Mouse (Mus musculus) G1E (cell line): ENCODE measurements around the gene Ube2h. TPM values are rescaled to one million over a fixed set of nuclear protein-coding genes. Genes with fewer than 3 reads are reported as not detected.

ENCODE experiments used
- ATAC-seq: 2 replicates; pipeline ENCODE4 v1.8.0; 2016; ENCODE audit warnings: mild to moderate bottlenecking; ENCODE audit not compliant: insufficient number of reproducible peaks, poor library complexity, low FRiP score, severe bottlenecking; ENCODE audit errors: extremely low read depth
- DNase-seq: peaks from one replicate; pipeline ENCODE4 v3.0.0; 2012; ENCODE audit warnings: low spot score
- H3K27me3 ChIP-seq: 2 replicates; pipeline ENCODE4 v1.6.1; 2012; ENCODE audit warnings: mild to moderate bottlenecking, low read length, inconsistent platforms; ENCODE audit not compliant: insufficient read depth
- H3K36me3 ChIP-seq: replicated peaks from 2 replicates; pipeline ENCODE3; 2012; ENCODE audit warnings: mild to moderate bottlenecking, inconsistent platforms
- H3K4me1 ChIP-seq: 2 replicates; pipeline ENCODE4 v1.6.1; 2012; ENCODE audit warnings: low read depth, low read length, inconsistent platforms, mixed read lengths; ENCODE audit not compliant: insufficient read depth
- H3K4me3 ChIP-seq: 2 replicates; pipeline ENCODE4 v1.5.1; 2012; ENCODE audit warnings: low read depth, mild to moderate bottlenecking, inconsistent platforms, low read length, moderate library complexity, mixed read lengths
- H3K9me3 ChIP-seq: replicated peaks from 2 replicates; pipeline ENCODE4 v1.6.1; 2012; ENCODE audit warnings: inconsistent platforms
- CTCF ChIP-seq: IDR thresholded peaks from 2 replicates; pipeline ENCODE4 v1.5.1; 2012; ENCODE audit warnings: low read depth, low read length, inconsistent platforms, mixed read lengths
- GATA1 ChIP-seq: IDR thresholded peaks from 2 replicates; pipeline ENCODE4 v1.6.1; 2012; ENCODE audit warnings: borderline replicate concordance, low read length, inconsistent platforms, mixed read lengths
- GATA2 ChIP-seq: IDR thresholded peaks from 2 replicates; pipeline ENCODE4 v1.6.1; 2012; ENCODE audit warnings: low read depth, low read length, inconsistent platforms, borderline replicate concordance
- POLR2AphosphoS5 ChIP-seq: IDR thresholded peaks from 2 replicates; pipeline ENCODE4 v1.6.1; 2012; ENCODE audit warnings: low read depth, low read length, inconsistent platforms; ENCODE audit not compliant: insufficient replicate concordance
- TAL1 ChIP-seq: conservative IDR thresholded peaks from 2 replicates; pipeline ENCODE4 v1.6.1; 2012; ENCODE audit warnings: low read depth, low read length, inconsistent platforms, mixed read lengths
- polyA plus RNA-seq: library from polyadenylated mRNA; stranded (reverse); fragments of >175 nt; gene quantifications from 2 replicates; pipeline ENCODE4 v1.2.3, GENCODE M21; 2012
- total RNA-seq, 2 experiments: library from RNA; stranded (forward) in 1 of 2; stranded (reverse) in 1 of 2; fragments of 200-1000 nt in 1 of 2; fragments of >200 nt in 1 of 2; fragmentation: Nextera tagmentation in 1 of 2; gene quantifications; 2 replicates each; pipeline ENCODE4 v1.2.3; 2014 to 2017

Ube2h gene
- total and polyA plus RNA-seq, 3 experiments: 23.0 to 48.0 (median 38.7) TPM

DNA sequence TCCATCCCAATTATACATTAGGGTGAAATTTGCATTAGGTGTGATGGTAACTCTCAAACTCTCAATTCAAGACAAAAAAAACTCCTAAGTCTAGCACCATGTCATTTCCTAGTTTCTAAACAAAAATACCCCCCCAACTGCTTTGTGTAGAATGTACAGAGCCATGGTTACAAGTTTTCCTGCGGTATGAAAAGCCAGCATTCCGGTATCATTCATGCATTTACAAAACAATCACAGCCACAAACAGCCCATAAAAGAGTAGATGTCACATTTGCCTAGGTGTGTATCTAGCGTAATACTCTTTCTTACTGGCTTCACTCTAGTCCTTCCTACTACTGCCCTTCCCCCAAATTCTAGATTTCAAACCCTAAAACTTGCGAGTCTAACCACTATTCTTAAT is 2.2 kb downstream of the Ube2h start:
- TF ChIP-seq POLR2AphosphoS5 (no peak), CTCF (no peak), GATA2 (no peak), GATA1 (no peak), TAL1 (no peak)
- ATAC-seq (no peak), DNase-seq (no peak)
- Histone ChIP-seq H3K36me3 (peaks cover 21% of the 10 kb centered on the region), H3K4me1 (peaks cover 53% of the 10 kb centered on the region), H3K9me3 (no peaks in the 10 kb centered on the region), H3K4me3 (no peak overlapping the region; the same call in 1 of the 2 replicates), H3K27me3 (no peaks in the 10 kb centered on the region)

DNA sequence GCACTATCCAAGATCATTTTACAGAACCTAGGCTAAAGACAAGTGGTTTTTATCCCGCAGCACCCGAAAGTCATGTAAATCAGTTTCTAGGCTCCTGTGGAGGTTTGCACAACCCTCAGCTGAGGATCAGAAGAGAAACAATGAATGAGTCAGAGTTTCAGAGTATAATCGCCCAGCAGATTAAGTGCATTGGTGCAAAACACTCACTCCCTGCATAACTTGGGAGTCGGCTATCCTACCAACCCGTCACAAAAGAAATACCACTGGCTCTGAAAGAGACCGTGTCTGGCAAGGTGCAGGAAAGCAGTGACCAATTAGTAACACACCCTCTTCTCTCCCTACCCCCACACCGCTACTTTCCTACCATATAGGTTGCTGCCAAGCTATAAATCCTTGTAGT is 3.4 kb downstream of the Ube2h start:
- H3K4me3 ChIP-seq: no peak overlapping the region; the same call in 1 of the 2 replicates
- no peak for TF ChIP-seq GATA1
- no peak for TF ChIP-seq CTCF
- no peak for TF ChIP-seq POLR2AphosphoS5
- no peak for TF ChIP-seq TAL1
- TF ChIP-seq GATA2: no peak
- H3K4me1 ChIP-seq: peaks cover 43% of the 10 kb centered on the region
- H3K9me3 ChIP-seq: no peaks in the 10 kb centered on the region
- peaks cover 31% of the 10 kb centered on the region for H3K36me3 ChIP-seq
- DNase-seq: no peak
- no peak for ATAC-seq
- H3K27me3 ChIP-seq: no peaks in the 10 kb centered on the region

DNA sequence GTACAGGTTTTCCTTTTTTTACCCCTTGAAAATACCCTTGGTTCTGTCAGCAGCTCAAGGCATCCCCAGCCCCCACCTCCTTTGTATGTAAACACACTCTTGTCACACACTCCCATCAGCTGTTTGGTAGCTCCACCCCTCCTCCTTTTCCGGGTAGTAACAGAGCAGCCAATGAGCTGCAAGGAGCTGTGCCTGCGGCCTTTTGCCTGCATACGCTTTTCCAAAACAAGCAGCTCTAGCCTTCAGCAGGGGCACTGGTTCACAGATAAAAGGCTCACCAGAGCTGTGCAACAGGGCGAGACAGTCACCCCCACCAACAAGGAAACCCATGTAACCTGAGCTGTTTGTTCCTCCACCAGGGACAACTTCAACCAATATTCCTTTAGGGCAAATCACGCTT is 4.0 kb downstream of the Ube2h start:
- no peaks in the 10 kb centered on the region for H3K9me3 ChIP-seq
- peaks cover 36% of the 10 kb centered on the region for H3K36me3 ChIP-seq
- H3K27me3 ChIP-seq: no peaks in the 10 kb centered on the region
- peak overlapping the region; percentile 20; the same call in 1 of the 2 replicates for H3K4me3 ChIP-seq
- peak; percentile 66; the same call in 1 of the 2 replicates for ATAC-seq
- H3K4me1 ChIP-seq: peaks cover 41% of the 10 kb centered on the region
- no peak for TF ChIP-seq GATA2
- TF ChIP-seq TAL1: no peak
- TF ChIP-seq POLR2AphosphoS5: no peak
- no peak for TF ChIP-seq CTCF
- TF ChIP-seq GATA1: no peak
- peak; percentile 19 for DNase-seq

DNA sequence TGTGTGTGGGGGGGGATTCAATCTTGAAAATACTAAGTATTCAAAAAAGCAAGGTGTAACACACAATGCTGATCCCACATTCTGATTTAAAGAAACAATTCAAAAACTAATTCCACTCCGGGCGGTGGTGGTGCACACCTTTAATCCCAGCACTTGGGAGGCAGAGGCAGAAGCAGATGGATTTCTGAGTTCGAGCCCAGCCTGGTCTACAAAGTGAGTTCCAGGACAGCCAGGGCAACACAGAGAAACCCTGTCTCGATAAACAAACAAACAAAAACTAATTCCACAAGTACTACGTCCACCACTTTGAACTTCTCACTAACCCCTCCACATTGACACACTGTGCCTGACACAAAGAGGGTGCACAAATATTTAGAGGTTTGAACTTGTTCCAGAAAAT is 4.7 kb downstream of the Ube2h start:
- Histone ChIP-seq H3K4me3 (no peak overlapping the region), H3K9me3 (no peaks in the 10 kb centered on the region), H3K36me3 (peaks cover 41% of the 10 kb centered on the region), H3K4me1 (peaks cover 38% of the 10 kb centered on the region), H3K27me3 (no peaks in the 10 kb centered on the region)
- DNase-seq: no peak
- no peak for ATAC-seq
- TF ChIP-seq CTCF: no peak
- TF ChIP-seq GATA1: no peak
- no peak for TF ChIP-seq GATA2
- TF ChIP-seq POLR2AphosphoS5: no peak
- no peak for TF ChIP-seq TAL1

DNA sequence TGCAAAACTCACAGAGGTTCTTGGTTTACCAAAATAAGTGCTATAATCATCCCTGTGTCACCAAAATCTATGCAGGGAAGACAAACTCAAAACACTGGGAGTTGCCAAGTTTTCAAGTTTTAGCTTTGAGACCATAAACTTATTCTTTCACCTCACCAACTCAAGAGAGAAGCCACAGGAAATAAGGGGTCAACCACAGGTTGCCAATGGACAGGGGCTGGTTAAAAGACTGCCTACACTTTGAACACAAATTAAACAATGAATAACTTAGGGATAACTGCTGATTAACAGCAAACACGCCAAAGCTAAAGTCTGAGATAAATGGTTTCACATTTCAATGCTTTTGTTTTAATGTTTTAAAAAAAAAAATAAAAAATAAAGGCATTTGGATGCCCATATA is 5.2 kb downstream of the Ube2h start:
- Histone ChIP-seq H3K4me1 (peaks cover 35% of the 10 kb centered on the region), H3K9me3 (no peaks in the 10 kb centered on the region), H3K27me3 (no peaks in the 10 kb centered on the region), H3K4me3 (no peak overlapping the region), H3K36me3 (peaks cover 46% of the 10 kb centered on the region)
- no peak for TF ChIP-seq GATA2
- TF ChIP-seq GATA1: no peak
- TF ChIP-seq CTCF: no peak
- no peak for TF ChIP-seq POLR2AphosphoS5
- no peak for TF ChIP-seq TAL1
- no peak for ATAC-seq
- DNase-seq: no peak

DNA sequence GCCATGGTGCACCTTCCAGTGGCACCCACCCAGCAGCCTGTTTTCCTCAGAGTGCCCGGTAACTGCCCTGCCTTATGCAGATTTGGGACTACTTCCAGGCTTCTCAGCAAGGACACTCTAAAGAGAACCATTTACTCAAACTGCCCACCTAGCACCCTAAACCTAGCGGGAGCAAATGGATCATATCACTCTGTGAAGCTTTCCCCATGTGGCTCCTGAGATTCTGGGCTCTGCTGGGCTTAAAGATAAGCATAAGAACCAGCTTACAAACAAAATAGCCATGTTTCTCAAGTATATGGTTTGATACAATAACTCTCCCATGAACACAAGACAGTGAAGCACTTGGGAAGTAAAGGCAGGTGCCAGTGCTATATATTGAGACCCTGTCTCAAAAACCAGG is 11.8 kb downstream of the Ube2h start:
- peaks cover 66% of the 10 kb centered on the region for H3K36me3 ChIP-seq
- H3K4me1 ChIP-seq: no peaks in the 10 kb centered on the region
- ATAC-seq (no peak), DNase-seq (no peak)
- TF ChIP-seq GATA2: no peak
- TF ChIP-seq POLR2AphosphoS5: no peak
- no peak for TF ChIP-seq GATA1
- TF ChIP-seq TAL1: no peak
- TF ChIP-seq CTCF: no peak
- H3K27me3 ChIP-seq: no peaks in the 10 kb centered on the region
- H3K9me3 ChIP-seq: no peaks in the 10 kb centered on the region
- H3K4me3 ChIP-seq: no peak overlapping the region

DNA sequence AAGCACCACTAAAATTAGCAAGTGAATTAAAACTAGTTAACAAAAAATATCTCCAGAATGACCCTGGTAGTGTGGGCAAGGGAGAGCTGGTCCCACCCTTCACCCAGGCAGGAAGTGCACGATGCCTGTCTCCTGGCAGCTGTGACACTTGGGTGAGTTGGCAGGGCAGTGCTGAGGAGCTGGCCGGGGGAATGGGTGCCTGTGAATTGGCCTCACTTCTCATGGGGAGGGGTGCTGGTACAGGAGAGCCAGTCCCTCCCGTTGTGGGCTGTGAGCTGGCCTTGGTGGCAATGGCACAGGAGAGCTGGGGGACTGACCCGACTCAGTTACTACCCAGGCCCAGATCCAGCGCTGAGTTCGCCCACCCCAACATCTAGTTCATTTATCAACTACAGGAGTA is 16.4 kb downstream of the Ube2h start:
- Histone ChIP-seq H3K4me3 (no peak overlapping the region), H3K27me3 (no peaks in the 10 kb centered on the region), H3K9me3 (no peaks in the 10 kb centered on the region), H3K36me3 (peaks cover 62% of the 10 kb centered on the region), H3K4me1 (peaks cover 2% of the 10 kb centered on the region; the same call in 1 of the 2 replicates)
- DNase-seq: no peak
- ATAC-seq: no peak
- TF ChIP-seq POLR2AphosphoS5 (no peak), GATA1 (no peak), CTCF (no peak), GATA2 (no peak), TAL1 (no peak)
